Mouse (Mus musculus): ENCODE data around the gene Cysltr2. TPM values are rescaled to one million over a fixed set of nuclear protein-coding genes. Genes with fewer than 3 reads are reported as not detected.

Gene Cysltr2
- total RNA-seq, 1 experiment from 2014 or later, result 4.3 TPM

- no peak for ATAC-seq (replicated peaks; ENCODE audit: low read depth, poor library complexity, severe bottlenecking)
Observed at GRCm38 (mm10) chr14:72998111-72998510, 50.8 kb downstream of the Cysltr2 start.

GRCm38 (mm10) chr14:72986044-72986443, 62.9 kb downstream of the Cysltr2 start:
- no peak for ATAC-seq (replicated peaks; ENCODE audit: low read depth, poor library complexity, severe bottlenecking)

DNA sequence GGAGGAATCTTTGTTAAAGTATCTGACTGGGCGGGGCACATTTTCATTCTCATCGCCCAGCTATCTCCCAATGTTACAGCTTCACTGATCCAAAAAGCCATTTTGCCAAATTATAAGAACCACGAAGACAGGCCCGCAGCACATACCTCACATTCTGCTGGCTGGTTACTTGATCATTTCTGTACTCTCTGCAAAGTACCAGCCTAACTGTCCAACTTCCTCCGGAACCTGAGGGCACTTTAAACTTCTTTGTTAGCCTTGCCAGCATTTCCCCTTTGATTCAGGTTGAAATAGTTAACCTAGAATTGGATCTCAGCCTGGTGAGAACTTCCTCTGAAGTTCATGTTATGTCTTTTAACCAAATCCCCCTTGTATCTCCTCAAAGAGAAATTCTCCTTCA, 63.8 kb downstream of the Cysltr2 start:
- no peak for ATAC-seq (replicated peaks; ENCODE audit: low read depth, poor library complexity, severe bottlenecking)

DNA sequence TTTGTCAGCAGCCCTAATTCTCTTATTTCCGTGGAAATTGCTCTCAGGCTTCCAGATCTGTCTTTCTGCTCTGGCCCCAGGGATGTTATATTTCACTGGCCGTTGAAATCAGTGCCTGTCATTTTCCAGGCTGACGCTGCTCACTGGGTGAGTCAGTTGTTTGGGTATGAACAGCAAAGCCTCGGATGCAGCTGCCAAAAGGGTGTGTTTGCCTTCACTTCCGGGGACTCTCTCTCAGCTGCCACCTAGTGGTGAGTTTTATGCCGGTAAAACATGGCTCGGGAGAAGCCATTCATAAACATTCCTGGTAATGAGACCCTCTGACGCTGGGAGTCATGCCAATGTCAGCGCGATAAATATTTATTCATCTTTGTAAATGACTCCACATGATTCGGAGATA, 65.5 kb downstream of the Cysltr2 start:
- peak; percentile 82 for ATAC-seq (replicated peaks; ENCODE audit: low read depth, poor library complexity, severe bottlenecking)

DNA sequence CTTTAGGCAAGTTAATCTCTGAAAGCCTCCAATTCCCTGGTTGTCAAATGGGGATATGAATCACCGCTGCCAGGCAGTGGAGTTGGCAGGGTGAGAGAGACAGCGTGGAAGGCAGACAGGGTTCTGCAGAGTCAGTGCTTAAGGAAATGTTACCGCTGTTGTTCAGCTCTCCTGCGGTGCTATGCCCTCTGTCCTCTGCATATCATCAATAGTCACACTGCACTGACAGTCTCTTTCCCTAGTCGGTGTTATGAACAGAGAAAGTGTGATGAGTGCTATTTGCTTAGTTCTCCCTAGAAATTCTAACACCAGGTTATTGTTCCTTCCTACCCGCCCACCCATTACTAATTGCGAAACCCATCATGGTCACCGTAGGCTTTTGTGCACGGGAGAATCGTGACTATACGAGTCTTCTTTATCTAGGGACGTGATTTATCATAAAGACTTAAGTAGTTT, 65.9 kb downstream of the Cysltr2 start:
- no peak for ATAC-seq (replicated peaks; ENCODE audit: low read depth, poor library complexity, severe bottlenecking)

GRCm38 (mm10) chr14:72980761-72981160, 68.2 kb downstream of the Cysltr2 start:
- ATAC-seq (replicated peaks; ENCODE audit: low read depth, poor library complexity, severe bottlenecking), result peak; percentile 42

DNA sequence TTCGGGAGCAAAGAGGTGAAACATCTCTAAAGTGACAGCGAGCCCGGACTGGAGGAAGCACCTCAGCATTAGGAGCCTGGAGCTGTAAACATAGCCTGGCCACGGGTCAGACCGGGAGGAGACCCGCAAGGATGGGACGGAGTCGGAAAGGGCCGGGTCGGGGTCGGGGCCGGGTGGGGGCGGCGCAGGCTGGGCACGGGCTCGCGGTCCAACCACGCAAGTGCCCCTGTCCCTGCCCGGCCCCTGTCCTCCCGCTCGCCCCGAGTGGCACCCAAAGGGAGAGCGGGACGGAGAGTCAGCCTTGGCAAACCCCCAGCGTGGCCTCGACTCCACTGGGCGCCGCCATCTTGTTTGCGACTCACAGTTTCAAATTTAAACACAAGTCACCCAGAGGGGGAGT, 68.8 kb downstream of the Cysltr2 start:
- ATAC-seq (replicated peaks; ENCODE audit: low read depth, poor library complexity, severe bottlenecking), result no peak

GRCm38 (mm10) chr14:72976111-72976510, 72.8 kb downstream of the Cysltr2 start:
- no peak for ATAC-seq (replicated peaks; ENCODE audit: low read depth, poor library complexity, severe bottlenecking)

Other genes with a start within 250 kb of the Cysltr2 start
- gene Rcbtb2, start 73.9 kb upstream of the Cysltr2 start, total RNA-seq (2017), result 27.5 and 36.2 TPM in 2 replicates
- 10.1 and 12.2 TPM in 2 replicates for gene Lpar6, start 188.8 kb upstream of the Cysltr2 start, total RNA-seq (2017)

Data from common myeloid progenitor, adult 5-6 weeks (primary cell).